Mouse (Mus musculus) liver, postnatal 0 days (tissue): ENCODE data around the gene Exosc3.

ENCODE experiments used
- CTCF ChIP-seq: sonication (generic); IDR thresholded peaks from 2 replicates; pipeline ENCODE4 v1.5.1; 2016; ENCODE audit warnings: antibody characterized with exemption, low read depth
- EP300 ChIP-seq: IDR thresholded peaks from 2 replicates; pipeline ENCODE4 v1.6.1; 2016; ENCODE audit warnings: antibody characterized with exemption, low read depth, mild to moderate bottlenecking

GRCm38 (mm10) chr4:45275770-45276169 lies 66.8 kb downstream of the Exosc3 start:
- TF ChIP-seq CTCF: no peak
- TF ChIP-seq EP300: no peak
